Mouse (Mus musculus) ES-E14 (cell line): ENCODE measurements at regions not wholly inside any gene's neighbourhood (a gene's known extent, or its start where the extent isn't known, plus 50 kb on each side); places are given as distances from the start of the nearest gene placed in this dataset.

Source experiments
- DNase-seq: peaks from one replicate; pipeline ENCODE4 v3.0.0-alpha.2; 2013; ENCODE audit warnings: low read depth, low spot score
- H3K27ac ChIP-seq: 2 replicates; pipeline ENCODE4 v1.5.1; 2012; ENCODE audit warnings: low read depth, mild to moderate bottlenecking, low read length, moderate library complexity, mixed read lengths; ENCODE audit not compliant: poor library complexity, insufficient read depth, severe bottlenecking
- H3K36me3 ChIP-seq: 2 replicates; pipeline ENCODE4 v1.6.1; 2012; ENCODE audit warnings: mild to moderate bottlenecking, low read length, moderate library complexity, mixed read lengths; ENCODE audit not compliant: control insufficient read depth, poor library complexity, insufficient read depth, severe bottlenecking
- H3K4me1 ChIP-seq, 2 experiments: fragments of 150-350 bp in 1 of 2; sonication (generic) in 1 of 2; 2 replicates each; pipeline ENCODE4 v1.6.1; 2012; ENCODE audit warnings: low read length in 2 of 2, mild to moderate bottlenecking in 1 of 2, mixed read lengths in 1 of 2; ENCODE audit not compliant: control insufficient read depth in 2 of 2, insufficient read depth in 2 of 2, poor library complexity in 1 of 2
- H3K4me3 ChIP-seq, 2 experiments: fragments of 150-350 bp in 1 of 2; sonication (generic) in 1 of 2; 2 replicates each; pipeline ENCODE4 v1.5.1; 2012; ENCODE audit warnings: low read length in 2 of 2, low read depth in 1 of 2, mild to moderate bottlenecking in 1 of 2, mixed read lengths in 1 of 2; ENCODE audit not compliant: insufficient read depth in 1 of 2, poor library complexity in 1 of 2, severe bottlenecking in 1 of 2
- H3K9ac ChIP-seq: 2 replicates; pipeline ENCODE4 v1.6.1; 2012; ENCODE audit warnings: low read depth, mild to moderate bottlenecking, low read length, mixed read lengths; ENCODE audit not compliant: poor library complexity, insufficient read depth, severe bottlenecking
- H3K9me3 ChIP-seq: fragments of 150-350 bp; sonication (generic); 2 replicates; pipeline ENCODE4 v1.6.1; 2012; ENCODE audit warnings: low read depth, mild to moderate bottlenecking, low read length; ENCODE audit not compliant: control insufficient read depth, insufficient read depth
- CHD2 ChIP-seq: IDR thresholded peaks from 2 replicates; pipeline ENCODE4 v1.6.1; 2014; ENCODE audit warnings: mild to moderate bottlenecking, low read depth, low read length, inconsistent platforms
- HCFC1 ChIP-seq: IDR thresholded peaks from 2 replicates; pipeline ENCODE4 v1.6.1; 2012; ENCODE audit warnings: low read length, inconsistent platforms, borderline replicate concordance; ENCODE audit not compliant: insufficient read depth
- MAFK ChIP-seq: IDR thresholded peaks from 2 replicates; pipeline ENCODE4 v1.6.1; 2014; ENCODE audit warnings: mild to moderate bottlenecking, low read depth, low read length, inconsistent platforms; ENCODE audit not compliant: insufficient read depth
- ZC3H11A ChIP-seq: IDR thresholded peaks from 2 replicates; pipeline ENCODE4 v1.6.1; 2012; ENCODE audit warnings: low read depth, mild to moderate bottlenecking, inconsistent platforms, low read length, borderline replicate concordance
- ZNF384 ChIP-seq: IDR thresholded peaks from 2 replicates; pipeline ENCODE4 v1.6.1; 2012; ENCODE audit warnings: low read depth, low read length, inconsistent platforms
- in situ Hi-C, 2 experiments: fragments of 600-800 bp; cut with MboI; formaldehyde crosslinking; loops; one replicate each; pipeline ENCODE4 v1.15.1; 2025; ENCODE audit warnings: low sequenced_read_pairs in 2 of 2, inconsistent platforms in 1 of 2; ENCODE audit not compliant: unreplicated experiment in 2 of 2

- Histone ChIP-seq H3K9ac (no peak overlapping the region), H3K4me1 (no peaks in the 10 kb centered on the region), H3K27ac (no peak overlapping the region), H3K4me3 (no peak overlapping the region), H3K36me3 (no peaks in the 10 kb centered on the region), H3K9me3 (no peaks in the 10 kb centered on the region)
- in situ Hi-C loops = no loop called here
- no peak for DNase-seq
- no peak for TF ChIP-seq CHD2
Observed at GRCm38 (mm10) chr1:94423731-94424130, 371.4 kb upstream of the Pdcd1 start.

- Histone ChIP-seq H3K9me3 (no peaks in the 10 kb centered on the region), H3K4me1 (no peaks in the 10 kb centered on the region), H3K27ac (no peak overlapping the region), H3K36me3 (no peaks in the 10 kb centered on the region), H3K9ac (no peak overlapping the region), H3K4me3 (no peak overlapping the region)
- TF ChIP-seq CHD2 (no peak), ZC3H11A (no peak), ZNF384 (no peak), HCFC1 (no peak)
- DNase-seq = no peak
- in situ Hi-C loops = no loop called here
Observed at GRCm38 (mm10) chr1:94413043-94413442, 360.7 kb upstream of the Pdcd1 start.

- no peak overlapping the region for H3K4me3 ChIP-seq
- in situ Hi-C loops = no loop called here
- no peaks in the 10 kb centered on the region for H3K36me3 ChIP-seq
- DNase-seq = no peak
- H3K9ac ChIP-seq = no peak overlapping the region
- H3K27ac ChIP-seq = no peak overlapping the region
- no peak for TF ChIP-seq ZC3H11A
- no peak for TF ChIP-seq HCFC1
- TF ChIP-seq CHD2 = no peak
- TF ChIP-seq MAFK = no peak
- no peak for TF ChIP-seq ZNF384
- H3K4me1 ChIP-seq = no peaks in the 10 kb centered on the region
- H3K9me3 ChIP-seq = no peaks in the 10 kb centered on the region
Observed at GRCm38 (mm10) chr1:94366606-94367005, 314.3 kb upstream of the Pdcd1 start.

GRCm38 (mm10) chr1:94356996-94357395 is 304.6 kb upstream of the Pdcd1 start:
- Histone ChIP-seq H3K27ac (no peak overlapping the region), H3K4me3 (no peak overlapping the region), H3K36me3 (no peaks in the 10 kb centered on the region), H3K9ac (no peak overlapping the region), H3K4me1 (peaks cover 0 to 2% of the 10 kb centered on the region in 2 experiments; a peak in 2 of 4 replicates), H3K9me3 (no peaks in the 10 kb centered on the region)
- TF ChIP-seq ZNF384 = no peak
- no peak for DNase-seq
- in situ Hi-C loops = no loop called here

- TF ChIP-seq CHD2 (no peak), HCFC1 (no peak), ZC3H11A (no peak), MAFK (no peak), ZNF384 (no peak)
- in situ Hi-C loops = no loop called here
- H3K9ac ChIP-seq = no peak overlapping the region
- peaks cover 0 to 2% of the 10 kb centered on the region in 2 experiments; a peak in 2 of 4 replicates for H3K4me1 ChIP-seq
- DNase-seq = no peak
- no peaks in the 10 kb centered on the region for H3K36me3 ChIP-seq
- no peaks in the 10 kb centered on the region for H3K9me3 ChIP-seq
- no peak overlapping the region for H3K4me3 ChIP-seq
- H3K27ac ChIP-seq = no peak overlapping the region
Observed at GRCm38 (mm10) chr1:94355873-94356272, 303.5 kb upstream of the Pdcd1 start.
